Comparison of ENCODE assay signal across 1 mouse cellular context in the genomic region with DNA sequence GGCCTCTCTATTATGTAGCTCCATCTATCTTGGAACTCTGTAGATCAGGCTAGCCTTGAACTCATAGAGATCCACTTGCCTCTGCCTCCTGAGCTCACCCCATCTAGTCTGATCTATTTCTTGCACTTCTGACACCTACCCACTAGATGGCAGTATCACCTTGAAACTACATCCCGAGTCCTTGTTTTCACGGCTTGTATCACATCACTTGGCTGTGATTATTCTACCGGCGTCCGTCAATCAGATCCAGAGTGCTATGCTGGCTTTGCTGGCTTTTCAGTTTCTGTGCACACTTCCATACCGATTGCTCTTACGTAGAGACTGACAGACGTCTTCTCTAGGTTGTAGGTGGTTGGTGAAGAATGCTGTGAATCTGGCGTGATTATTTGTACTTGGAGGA.
TF ChIP-seq lines count a peak whose summit lies in the region.

No protein-coding gene starts in this region.

TF ChIP-seq in MEL, 35 proteins besides CTCF, POLR2A, EP300 and RAD21:
- TF ChIP-seq POLR2AphosphoS2 (IDR thresholded peaks at IDR 0.05; ENCODE audit: low read length): no peak
- no peak for TF ChIP-seq ZNF384 (IDR thresholded peaks at IDR 0.05; ENCODE audit: low read depth, low read length)
- no peak for TF ChIP-seq CHD1 (IDR thresholded peaks at IDR 0.05; ENCODE audit: low read depth, low read length)
- TF ChIP-seq TCF12 (IDR thresholded peaks at IDR 0.05; ENCODE audit: low read depth, low read length): no peak
- no peak for TF ChIP-seq MXI1 (IDR thresholded peaks at IDR 0.05; ENCODE audit: low read depth, low read length)
- 0 out of 2 replicates have a peak, but pooled peaks have one; percentile 17 for TF ChIP-seq HCFC1 (IDR thresholded peaks at IDR 0.05; ENCODE audit: low read depth, low read length)
- 0 out of 2 replicates have a peak, but pooled peaks have one; percentile 5 for TF ChIP-seq BHLHE40 (IDR thresholded peaks at IDR 0.05; ENCODE audit: borderline replicate concordance, low read depth, low read length)
- TF ChIP-seq GABPA (IDR thresholded peaks at IDR 0.05; ENCODE audit: low read depth, low read length): no peak
- TF ChIP-seq CHD2 (IDR thresholded peaks at IDR 0.05; ENCODE audit: low read length): no peak
- no peak for TF ChIP-seq GATA1 (IDR thresholded peaks at IDR 0.05; ENCODE audit: low read depth, low read length)
- TF ChIP-seq E2F4 (IDR thresholded peaks at IDR 0.05; ENCODE audit: borderline replicate concordance, low read depth, low read length): no peak
- TF ChIP-seq SMC3 (IDR thresholded peaks at IDR 0.05; ENCODE audit: low read depth, low read length): peak; percentile 43
- TF ChIP-seq RCOR1 (IDR thresholded peaks at IDR 0.05; ENCODE audit: low read depth, low read length): no peak
- TF ChIP-seq ZC3H11A (IDR thresholded peaks at IDR 0.05; ENCODE audit: low read depth, low read length): peak; percentile 12; the same call in 1 of the 2 replicates
- peak; percentile 27; the same call in 1 of the 2 replicates for TF ChIP-seq SIN3A (IDR thresholded peaks at IDR 0.05; ENCODE audit: low read length)
